In genomic region chr13:48829780-48830179, GRCm38 (mm10) we compare ENCODE assay signal across 23 mouse cellular contexts.
"Had no signal": no experiment of that assay in that cellular context is flagged by ENCODE, and none has a peak within 500 bp of the region (broad histone marks: within the 10 kb centered on the region; RNA-seq: fewer than 3 reads in every experiment).

No protein-coding gene starts in this region.

- H3K4me1 ChIP-seq: limb, embryonic 12.5 days; limb, embryonic 15.5 days; midbrain, embryonic 12.5 days; midbrain, embryonic 15.5 days; neural tube, embryonic 12.5 days had no signal

- DNase-seq: kidney, postnatal 25 days; layer of hippocampus, adult 9-11 months; layer of hippocampus, postnatal 36 days; liver, postnatal 0 days; lung, embryonic 14.5 days; right cerebral cortex, adult 18-20 months; right cerebral cortex, postnatal 14 days; thymus, adult 2 months; thymus, postnatal 14 days; thymus, postnatal 4 days had no signal

- H3K9ac ChIP-seq: limb, embryonic 12.5 days; limb, embryonic 15.5 days; liver, embryonic 14.5 days; liver, postnatal 0 days; lung, embryonic 14.5 days; midbrain, embryonic 12.5 days; midbrain, embryonic 15.5 days; neural tube, embryonic 12.5 days; neural tube, embryonic 15.5 days had no signal

- H3K4me3 ChIP-seq: layer of hippocampus, adult 2 months; limb, embryonic 12.5 days; limb, embryonic 15.5 days; midbrain, embryonic 12.5 days; midbrain, embryonic 15.5 days; neural tube, embryonic 12.5 days; neural tube, embryonic 15.5 days had no signal

- H3K4me2 ChIP-seq: limb, embryonic 12.5 days; limb, embryonic 15.5 days; liver, embryonic 11.5 days; lung, embryonic 14.5 days; midbrain, embryonic 12.5 days; midbrain, embryonic 15.5 days; neural tube, embryonic 12.5 days; neural tube, embryonic 15.5 days had no signal

- ATAC-seq: liver, postnatal 0 days; lung, postnatal 0 days had no signal

- H3K9me3 ChIP-seq: limb, embryonic 12.5 days; limb, embryonic 15.5 days; midbrain, embryonic 12.5 days; midbrain, embryonic 15.5 days; neural tube, embryonic 12.5 days; neural tube, embryonic 15.5 days had no signal

- H3K27ac ChIP-seq: kidney, postnatal 0 days; layer of hippocampus, adult 2 months; limb, embryonic 12.5 days; limb, embryonic 15.5 days; liver, embryonic 14.5 days; macrophage; midbrain, embryonic 12.5 days; neural tube, embryonic 12.5 days; stomach, postnatal 0 days had no signal

- H3K27me3 ChIP-seq: limb, embryonic 12.5 days; limb, embryonic 15.5 days; midbrain, embryonic 12.5 days; midbrain, embryonic 15.5 days; neural tube, embryonic 12.5 days; neural tube, embryonic 15.5 days had no signal
